Mouse (Mus musculus): Measurements from ENCODE around the gene Akirin2. TPM values are rescaled to one million over a fixed set of nuclear protein-coding genes. Genes with fewer than 3 reads are reported as not detected.
A peak's percentile ranks its signal among the peaks of the same experiment; 100 is the strongest.

Gene Akirin2
- polyA plus RNA-seq, 1 experiment, result 67.1 TPM

DNA sequence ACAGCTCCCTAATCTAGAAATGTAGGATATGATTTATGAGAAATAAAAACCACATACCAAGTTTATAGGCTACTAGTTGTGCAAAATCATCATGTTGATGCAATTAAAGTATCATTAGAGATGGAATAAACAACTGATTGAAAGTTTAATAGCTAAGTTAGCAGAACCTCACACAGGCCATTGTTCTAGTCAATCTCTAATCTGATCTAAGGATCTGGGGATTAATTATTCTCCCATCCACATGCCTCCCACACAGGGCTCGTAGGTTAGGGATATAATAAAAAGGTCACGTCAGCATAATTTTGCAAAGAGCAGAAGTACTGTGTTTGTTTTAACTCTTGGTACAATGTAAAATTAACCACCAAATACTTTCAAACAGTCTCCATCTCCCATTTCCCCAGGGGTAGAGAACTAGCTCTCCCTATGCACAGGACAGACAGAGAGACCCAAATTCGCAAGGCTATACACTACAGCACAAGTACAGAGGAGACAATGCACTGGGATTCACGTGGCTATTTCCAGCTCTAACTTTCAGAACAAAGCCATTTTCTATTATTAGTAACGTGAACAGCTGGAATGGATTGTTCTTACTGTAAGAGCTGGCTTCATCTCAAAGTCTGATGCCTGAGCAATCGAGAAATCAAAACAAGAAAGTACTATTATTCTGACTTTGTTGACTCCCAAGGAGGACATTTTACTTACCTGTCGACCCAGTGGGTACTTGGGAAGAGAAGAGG is 34.3 kb downstream of the Akirin2 start:
- TF ChIP-seq POLR2A (IDR thresholded peaks at IDR 0.05; ENCODE audit: borderline replicate concordance, insufficient read depth, low read length) (no peak), CTCF (IDR thresholded peaks at IDR 0.05; ENCODE audit: borderline replicate concordance, insufficient read depth, low read depth, low read length) (no peak)
- 79% methylated on average over 7 of the region's 7 CpGs for WGBS
- Histone ChIP-seq H3K4me1 (ENCODE audit: control insufficient read depth, insufficient read depth, low read length) (peaks cover 6% of the 10 kb centered on the region), H3K27me3 (ENCODE audit: control insufficient read depth, insufficient read depth, low read length) (no peaks in the 10 kb centered on the region), H3K27ac (ENCODE audit: insufficient read depth, low read length) (no peak overlapping the region), H3K4me3 (replicated peaks; ENCODE audit: insufficient read depth, low read depth, low read length) (no peak overlapping the region)
- DNase-seq, result no peak

- peak in 1 of 2 experiments; percentile 17 for DNase-seq
- Histone ChIP-seq H3K27ac (ENCODE audit: insufficient read depth, low read length) (no peak overlapping the region), H3K4me1 (ENCODE audit: control insufficient read depth, insufficient read depth, low read length) (no peaks in the 10 kb centered on the region), H3K4me3 (replicated peaks; ENCODE audit: insufficient read depth, low read depth, low read length) (no peak overlapping the region), H3K27me3 (ENCODE audit: control insufficient read depth, insufficient read depth, low read length) (no peaks in the 10 kb centered on the region)
- TF ChIP-seq CTCF (IDR thresholded peaks at IDR 0.05; ENCODE audit: borderline replicate concordance, insufficient read depth, low read depth, low read length) (no peak), POLR2A (IDR thresholded peaks at IDR 0.05; ENCODE audit: borderline replicate concordance, insufficient read depth, low read length) (no peak)
- WGBS, result 47% methylated on average over 6 of the region's 6 CpGs
Measured at GRCm38 (mm10) chr4:34603123-34603522, 52.4 kb downstream of the Akirin2 start.

DNA sequence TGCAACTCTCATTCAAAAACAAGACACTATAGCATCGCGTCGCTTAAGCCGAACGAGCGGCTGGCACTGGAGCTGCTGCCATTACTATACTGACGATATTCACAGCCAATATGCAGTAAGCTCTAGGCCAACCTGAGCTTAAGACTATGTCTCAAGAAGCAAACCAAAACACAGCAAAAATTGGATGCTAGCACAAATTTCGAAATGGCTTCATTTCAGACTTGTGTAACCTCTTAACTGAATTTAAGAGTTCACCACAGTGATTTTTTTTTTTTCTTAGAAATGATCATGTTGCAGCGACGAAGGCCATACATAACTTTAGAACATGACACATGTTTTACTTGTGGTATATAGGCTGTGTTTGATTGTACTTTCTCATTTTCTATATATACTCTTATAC is 55.9 kb downstream of the Akirin2 start:
- Histone ChIP-seq H3K27ac (ENCODE audit: insufficient read depth, low read length) (no peak overlapping the region), H3K4me3 (replicated peaks; ENCODE audit: insufficient read depth, low read depth, low read length) (no peak overlapping the region), H3K4me1 (ENCODE audit: control insufficient read depth, insufficient read depth, low read length) (no peaks in the 10 kb centered on the region), H3K27me3 (ENCODE audit: control insufficient read depth, insufficient read depth, low read length) (no peaks in the 10 kb centered on the region)
- WGBS, result 97% methylated on average over 10 of the region's 10 CpGs
- DNase-seq, result no peak
- no peak for TF ChIP-seq CTCF (IDR thresholded peaks at IDR 0.05; ENCODE audit: borderline replicate concordance, insufficient read depth, low read depth, low read length)
- no peak for TF ChIP-seq POLR2A (IDR thresholded peaks at IDR 0.05; ENCODE audit: borderline replicate concordance, insufficient read depth, low read length)

- TF ChIP-seq CTCF (IDR thresholded peaks at IDR 0.05; ENCODE audit: borderline replicate concordance, insufficient read depth, low read depth, low read length), result no peak
- no peak for TF ChIP-seq POLR2A (IDR thresholded peaks at IDR 0.05; ENCODE audit: borderline replicate concordance, insufficient read depth, low read length)
- Histone ChIP-seq H3K4me1 (ENCODE audit: control insufficient read depth, insufficient read depth, low read length) (peaks cover 4% of the 10 kb centered on the region), H3K4me3 (replicated peaks; ENCODE audit: insufficient read depth, low read depth, low read length) (peak overlapping the region; percentile 33), H3K27me3 (ENCODE audit: control insufficient read depth, insufficient read depth, low read length) (no peaks in the 10 kb centered on the region), H3K27ac (ENCODE audit: insufficient read depth, low read length) (no peak overlapping the region)
- 34% methylated on average over 6 of the region's 6 CpGs for WGBS
- peak; percentile 24 for DNase-seq
Measured at GRCm38 (mm10) chr4:34613571-34614145, 62.9 kb downstream of the Akirin2 start.

- peak; percentile 94 to 95 for DNase-seq
- peak within 1 kb of the TSS; percentile 76 for H3K4me3 ChIP-seq (replicated peaks; ENCODE audit: insufficient read depth, low read depth, low read length)
- WGBS, result under 1% methylated on average over 42 of the region's 42 CpGs
- peaks cover 4% of the 10 kb centered on the region for H3K4me1 ChIP-seq (ENCODE audit: control insufficient read depth, insufficient read depth, low read length)
- H3K27ac ChIP-seq (ENCODE audit: insufficient read depth, low read length), result peak within 1 kb of the TSS; percentile 84
- no peaks in the 10 kb centered on the region for H3K27me3 ChIP-seq (ENCODE audit: control insufficient read depth, insufficient read depth, low read length)
- TF ChIP-seq POLR2A (IDR thresholded peaks at IDR 0.05; ENCODE audit: borderline replicate concordance, insufficient read depth, low read length) (peak; percentile 94), CTCF (IDR thresholded peaks at IDR 0.05; ENCODE audit: borderline replicate concordance, insufficient read depth, low read depth, low read length) (no peak)
Measured at GRCm38 (mm10) chr4:34614630-34615094, 63.9 kb downstream of the Akirin2 start, which contains the start of the genes Orc3 and Rars2. Orc3 (minus strand) TSS chr4:34614944. Rars2 (plus strand) TSS chr4:34614957.

GRCm38 (mm10) chr4:34615303-34615702 is 64.6 kb downstream of the Akirin2 start:
- peak; percentile 33 to 54 for DNase-seq
- peak overlapping the region; percentile 76 for H3K4me3 ChIP-seq (replicated peaks; ENCODE audit: insufficient read depth, low read depth, low read length)
- 1% methylated on average over 13 of the region's 13 CpGs for WGBS
- peak overlapping the region; percentile 67; the same call in 1 of the 2 replicates for H3K27ac ChIP-seq (ENCODE audit: insufficient read depth, low read length)
- H3K27me3 ChIP-seq (ENCODE audit: control insufficient read depth, insufficient read depth, low read length), result no peaks in the 10 kb centered on the region
- TF ChIP-seq CTCF (IDR thresholded peaks at IDR 0.05; ENCODE audit: borderline replicate concordance, insufficient read depth, low read depth, low read length), result no peak
- no peak for TF ChIP-seq POLR2A (IDR thresholded peaks at IDR 0.05; ENCODE audit: borderline replicate concordance, insufficient read depth, low read length)
- H3K4me1 ChIP-seq (ENCODE audit: control insufficient read depth, insufficient read depth, low read length), result peaks cover 4% of the 10 kb centered on the region

GRCm38 (mm10) chr4:34616146-34616545 is 65.4 kb downstream of the Akirin2 start:
- peak overlapping the region; percentile 76 for H3K4me3 ChIP-seq (replicated peaks; ENCODE audit: insufficient read depth, low read depth, low read length)
- peaks cover 4% of the 10 kb centered on the region for H3K4me1 ChIP-seq (ENCODE audit: control insufficient read depth, insufficient read depth, low read length)
- WGBS, result 38% methylated on average over 8 of the region's 8 CpGs
- no peaks in the 10 kb centered on the region for H3K27me3 ChIP-seq (ENCODE audit: control insufficient read depth, insufficient read depth, low read length)
- H3K27ac ChIP-seq (ENCODE audit: insufficient read depth, low read length), result no peak overlapping the region
- DNase-seq, result no peak
- TF ChIP-seq POLR2A (IDR thresholded peaks at IDR 0.05; ENCODE audit: borderline replicate concordance, insufficient read depth, low read length), result no peak
- no peak for TF ChIP-seq CTCF (IDR thresholded peaks at IDR 0.05; ENCODE audit: borderline replicate concordance, insufficient read depth, low read depth, low read length)

Other genes starting within 250 kb of the Akirin2 start
- gene Orc3, start 64.0 kb downstream of the Akirin2 start, polyA plus RNA-seq (2012; rRNA removed), result 44.2 and 49.3 TPM in 2 replicates
- 29.2 and 29.9 TPM in 2 replicates for gene Rars2, start 64.0 kb downstream of the Akirin2 start, polyA plus RNA-seq (2012; rRNA removed)
- 19.2 and 20.9 TPM in 2 replicates for gene Slc35a1, start 136.5 kb downstream of the Akirin2 start, polyA plus RNA-seq (2012; rRNA removed)
- gene Cfap206, start 179.3 kb downstream of the Akirin2 start, polyA plus RNA-seq (2012; rRNA removed), result 0.59 and 1.2 TPM in 2 replicates
- not detected in 2 replicates for gene Gm136, start 205.3 kb downstream of the Akirin2 start, polyA plus RNA-seq (2012; rRNA removed)
- 25.0 and 25.4 TPM in 2 replicates for gene Smim8, start 227.5 kb downstream of the Akirin2 start, polyA plus RNA-seq (2012; rRNA removed)

All from cerebellum, adult 2 months (tissue).